Mouse (Mus musculus) megakaryocyte, embryonic 14.5 days (primary cell): Measurements from ENCODE around the gene Rgs13.

ENCODE experiments used
- FLI1 ChIP-seq: IDR thresholded peaks from 2 replicates; pipeline ENCODE4 v1.6.1; 2012; ENCODE audit warnings: low read length, inconsistent platforms, mixed read lengths
- GATA1 ChIP-seq: IDR thresholded peaks from 3 replicates; pipeline ENCODE4 v1.6.1; 2012; ENCODE audit warnings: mixed read lengths, low read length, inconsistent platforms, borderline replicate concordance

DNA sequence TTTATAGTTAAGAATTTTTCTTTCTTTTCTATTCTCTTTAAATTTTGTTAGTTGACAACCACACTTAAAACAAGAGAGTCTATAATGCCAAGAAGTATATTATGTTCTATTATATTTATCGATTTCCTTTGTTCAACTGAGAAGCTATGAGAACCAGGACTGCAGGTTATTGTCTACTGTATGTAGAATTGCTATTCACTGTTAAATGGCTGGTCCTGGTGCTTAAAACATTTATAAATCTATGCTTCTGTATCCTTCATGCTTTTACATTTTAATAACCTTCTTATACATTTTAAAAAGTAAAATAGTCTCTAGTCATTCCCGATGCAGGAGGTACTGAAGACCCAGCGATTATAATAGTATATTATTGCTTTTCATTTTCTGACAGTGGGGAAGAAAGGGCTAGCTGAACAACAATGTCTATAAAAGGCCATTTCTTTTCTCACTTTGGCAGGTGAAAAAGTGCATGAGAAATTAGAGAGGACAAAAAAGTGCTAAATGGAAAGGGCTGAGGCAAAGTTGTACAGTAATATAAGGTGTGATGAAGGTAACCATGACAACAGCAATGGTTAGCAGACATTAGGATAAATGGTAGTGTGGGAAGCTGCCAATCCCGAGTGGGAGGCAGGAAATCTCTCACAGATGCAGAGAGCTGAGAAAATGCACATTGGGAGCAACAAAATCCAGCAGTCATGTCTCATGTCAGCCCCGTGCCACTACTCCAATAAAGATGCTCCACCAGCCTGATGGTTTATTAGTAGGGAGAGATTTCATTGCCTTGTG, 25.6 kb downstream of the Rgs13 start:
- no peak for TF ChIP-seq FLI1
- no peak for TF ChIP-seq GATA1
